Mouse (Mus musculus) heart, embryonic 13.5 days (tissue): ENCODE data around the gene Car4. TPM values are rescaled to one million over a fixed set of nuclear protein-coding genes. Genes with fewer than 3 reads are reported as not detected.

Experiments
- ATAC-seq: fragments of 200-750 bp; cut with Nextera tagmentation; 2 replicates; pipeline ENCODE4 v1.8.0; 2017; ENCODE audit warnings: moderate TSS enrichment; ENCODE audit not compliant: insufficient number of reproducible peaks, low FRiP score, low TSS enrichment; ENCODE audit errors: extremely low read depth
- H3K27ac ChIP-seq: fragments of 300-500 bp; sonication (generic); replicated peaks from 2 replicates; pipeline ENCODE4 v1.5.1; 2015; ENCODE audit warnings: moderate library complexity, mild to moderate bottlenecking, inconsistent platforms
- H3K27me3 ChIP-seq: fragments of 300-500 bp; sonication (generic); replicated peaks from 2 replicates; pipeline ENCODE4 v1.6.1; 2015; ENCODE audit warnings: mild to moderate bottlenecking, inconsistent platforms
- H3K36me3 ChIP-seq: fragments of 300-500 bp; sonication (generic); 2 replicates; pipeline ENCODE4 v1.6.1; 2015; ENCODE audit warnings: mild to moderate bottlenecking, inconsistent platforms
- H3K4me1 ChIP-seq: fragments of 300-500 bp; sonication (generic); 2 replicates; pipeline ENCODE4 v1.6.1; 2015; ENCODE audit warnings: inconsistent platforms
- H3K4me2 ChIP-seq: fragments of 300-500 bp; sonication (generic); 2 replicates; pipeline ENCODE4 v1.6.1; 2015; ENCODE audit warnings: inconsistent platforms, mild to moderate bottlenecking, moderate library complexity
- H3K4me3 ChIP-seq: fragments of 300-500 bp; sonication (generic); 2 replicates; pipeline ENCODE4 v1.5.1; 2015; ENCODE audit warnings: moderate library complexity, mild to moderate bottlenecking, inconsistent platforms
- H3K9ac ChIP-seq: fragments of 300-500 bp; sonication (generic); 2 replicates; pipeline ENCODE4 v1.6.1; 2015; ENCODE audit warnings: inconsistent platforms, mild to moderate bottlenecking, moderate library complexity
- H3K9me3 ChIP-seq: fragments of 300-500 bp; sonication (generic); 2 replicates; pipeline ENCODE4 v1.6.1; 2016; ENCODE audit warnings: inconsistent platforms
- polyA plus RNA-seq: library from polyadenylated mRNA; unstranded; fragments of >200 nt; fragmentation: Nextera tagmentation; extraction: Ambion mirVana; gene quantifications from 2 replicates; pipeline ENCODE4 v1.2.1, GENCODE M21; 2015

Gene Car4
- polyA plus RNA-seq, 1 experiment from 2014 or later, result 2.5 TPM

GRCm38 (mm10) chr11:85013121-85013520 lies 55.5 kb downstream of the Car4 start:
- H3K9ac ChIP-seq, result no peak overlapping the region
- H3K4me2 ChIP-seq, result no peak overlapping the region
- no peaks in the 10 kb centered on the region for H3K9me3 ChIP-seq
- no peaks in the 10 kb centered on the region for H3K4me1 ChIP-seq
- no peak overlapping the region for H3K4me3 ChIP-seq
- H3K36me3 ChIP-seq, result peaks cover 70% of the 10 kb centered on the region
- H3K27ac ChIP-seq, result no peak overlapping the region
- H3K27me3 ChIP-seq, result no peaks in the 10 kb centered on the region
- no peak for ATAC-seq

Other genes starting within 250 kb of the Car4 start
- 16.3 and 17.8 TPM in 2 replicates for gene Mrm1, start 138.3 kb upstream of the Car4 start, polyA plus RNA-seq
- gene Dhrs11, start 128.8 kb upstream of the Car4 start, polyA plus RNA-seq, result 31.6 and 34.0 TPM in 2 replicates
- 41.7 and 49.8 TPM in 2 replicates for gene Ggnbp2, start 87.0 kb upstream of the Car4 start, polyA plus RNA-seq
- 5.7 TPM in 2 replicates for gene Myo19, start 77.6 kb upstream of the Car4 start, polyA plus RNA-seq
- 2.9 and 3.1 TPM in 2 replicates for gene Pigw, start 77.5 kb upstream of the Car4 start, polyA plus RNA-seq
- 38.6 and 46.0 TPM in 2 replicates for gene Znhit3, start 41.4 kb upstream of the Car4 start, polyA plus RNA-seq
- gene Usp32, start 182.4 kb downstream of the Car4 start, polyA plus RNA-seq, result 3.5 and 3.9 TPM in 2 replicates
- 0.23 and 0.45 TPM in 2 replicates for gene 1700125H20Rik, start 212.6 kb downstream of the Car4 start, polyA plus RNA-seq